Mouse (Mus musculus): ENCODE data around the gene Slc35f4.

Slc35f4 gene

DNA sequence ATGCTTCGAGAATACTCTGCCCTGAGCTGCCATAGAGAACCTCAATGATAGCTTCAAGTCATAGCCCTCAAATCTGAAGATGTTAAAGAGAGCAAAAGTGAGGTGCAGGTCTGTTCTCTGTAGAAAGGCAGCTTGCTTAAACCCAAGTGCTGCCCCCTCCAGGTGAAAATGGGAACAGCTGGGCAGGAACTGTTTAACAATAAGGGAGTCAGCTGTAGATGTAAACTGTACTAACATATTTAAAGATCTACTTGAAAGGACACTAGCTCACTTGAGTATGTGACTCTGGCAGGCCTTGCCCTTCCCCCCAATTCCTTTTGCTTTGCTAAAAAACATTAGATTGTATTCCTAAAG is 177.0 kb downstream of the Slc35f4 start:
- in situ Hi-C loops (cut with MboI, MseI) = no loop called here

DNA sequence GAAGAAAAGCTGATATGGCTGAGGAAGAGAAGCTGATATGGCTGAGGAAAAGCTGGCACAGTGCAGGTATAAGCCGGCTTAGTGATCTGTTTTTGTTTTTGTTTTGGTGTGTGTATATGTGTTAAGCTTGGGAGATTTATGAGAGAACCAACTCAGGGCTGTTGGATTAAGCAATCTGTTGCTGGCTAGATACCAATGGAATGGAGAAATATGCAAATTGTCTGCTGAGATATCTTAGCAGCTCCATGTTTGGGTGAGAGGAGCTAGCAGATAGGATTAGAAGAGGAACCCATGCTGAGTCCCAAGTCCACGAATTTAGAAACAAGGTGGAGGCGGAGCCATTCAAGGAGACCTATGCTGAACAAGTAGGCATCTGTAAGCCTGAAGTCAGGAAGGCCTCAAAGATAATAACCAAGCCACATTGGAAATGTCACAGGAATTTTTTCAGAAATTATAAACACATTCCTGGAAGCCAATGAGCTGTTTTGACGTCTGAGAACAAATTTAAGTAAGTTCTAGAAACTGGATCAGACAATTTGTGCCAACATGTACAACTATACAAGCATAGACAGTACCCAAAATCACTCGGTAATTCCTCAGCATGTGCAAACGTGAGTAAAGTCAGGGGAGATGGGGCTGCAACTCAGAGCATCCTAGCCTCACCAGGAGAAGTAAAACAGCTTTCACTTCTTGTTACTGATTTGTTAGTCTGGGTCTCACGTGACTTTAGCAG is 177.5 kb downstream of the Slc35f4 start:
- in situ Hi-C loops (cut with MboI, MseI) = no loop called here

GRCm38 (mm10) chr14:49345835-49346234 is 180.0 kb downstream of the Slc35f4 start:
- in situ Hi-C loops (cut with MboI, MseI) = no loop called here

DNA sequence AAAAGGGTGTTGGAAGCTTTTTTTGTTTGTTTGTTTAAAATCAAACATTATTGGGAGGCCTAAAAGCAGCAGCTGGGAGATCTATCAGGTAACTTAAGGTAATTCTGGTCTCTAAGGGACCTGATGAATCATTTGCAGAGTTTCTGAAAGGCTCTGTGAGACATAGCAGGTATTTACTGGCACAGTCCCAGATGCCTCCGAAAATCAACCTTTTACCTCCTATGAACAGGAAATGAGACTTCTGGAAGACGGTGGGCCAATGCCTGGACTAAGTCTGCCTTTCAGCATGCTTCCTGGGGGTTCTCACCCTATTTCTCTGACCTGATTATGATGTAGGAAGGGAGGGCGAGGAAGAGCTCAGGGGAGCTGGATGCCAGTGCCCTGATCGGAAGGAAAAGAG is 188.8 kb downstream of the Slc35f4 start:
- in situ Hi-C loops (cut with MboI, MseI) = no loop called here

- in situ Hi-C loops (cut with MboI, MseI) = no loop called here
Observed at GRCm38 (mm10) chr14:49333841-49334240, 192.0 kb downstream of the Slc35f4 start.

- in situ Hi-C loops (cut with MboI, MseI) = no loop called here
Observed at GRCm38 (mm10) chr14:49316493-49316894, 209.4 kb downstream of the Slc35f4 start.

DNA sequence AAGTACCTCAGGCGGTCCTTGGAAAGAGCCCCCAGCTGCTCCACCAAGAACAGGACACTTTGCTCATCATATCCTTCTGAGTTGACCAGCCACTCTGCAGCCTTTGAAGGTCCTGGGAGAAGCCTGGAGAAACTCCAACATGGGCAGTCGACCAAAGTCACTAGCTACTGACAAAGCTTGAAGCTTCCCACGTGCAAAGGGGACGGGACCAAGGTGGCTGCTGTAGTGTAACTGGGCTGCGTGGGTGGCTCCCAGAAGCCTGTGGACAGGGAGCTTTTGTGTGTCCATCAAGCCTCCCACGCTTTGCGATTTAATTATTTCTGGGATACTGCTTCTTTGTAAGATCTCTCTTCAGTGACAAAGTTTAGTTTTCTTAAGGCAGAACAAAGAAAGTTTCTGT is 211.9 kb downstream of the Slc35f4 start:
- in situ Hi-C loops (cut with MboI, MseI) = no loop called here

DNA sequence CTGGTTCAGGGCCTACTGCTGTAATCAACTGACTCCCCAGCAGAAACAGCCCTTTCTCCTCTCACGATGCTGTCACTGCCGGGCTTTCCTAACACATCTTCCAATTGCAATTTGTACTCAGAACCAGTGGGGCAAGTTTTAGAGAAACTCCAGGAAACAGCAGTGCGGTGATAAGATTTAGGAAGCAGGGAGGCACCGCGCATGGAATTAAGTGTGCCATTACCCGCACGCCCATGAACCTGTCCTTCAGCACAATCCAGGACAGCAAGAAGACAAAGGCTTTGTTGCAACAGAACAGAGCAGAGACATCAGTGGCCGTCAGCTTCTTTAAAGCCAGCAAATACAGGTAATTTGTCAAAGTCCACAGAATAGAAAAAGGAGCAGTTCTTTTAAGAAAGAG is 212.5 kb downstream of the Slc35f4 start:
- in situ Hi-C loops (cut with MboI, MseI) = no loop called here

DNA sequence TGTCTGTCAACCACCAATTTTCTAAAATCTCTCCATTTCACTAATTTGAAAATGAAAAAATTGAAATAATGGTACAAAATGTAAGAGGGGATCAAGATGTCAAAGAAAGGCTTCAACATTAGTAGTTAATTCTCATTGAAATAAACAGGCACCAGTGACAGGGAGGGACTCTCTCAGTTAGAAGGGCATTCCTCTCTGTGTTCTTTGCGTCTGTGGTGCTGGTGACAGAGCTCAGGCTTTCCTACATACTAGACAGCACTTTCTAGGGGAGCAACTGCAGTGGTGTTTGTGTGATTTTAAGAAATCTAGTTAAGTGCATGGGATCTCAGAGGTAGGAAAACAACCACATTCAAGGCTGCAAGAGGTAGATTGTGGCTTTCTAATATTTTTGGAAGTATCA is 214.3 kb downstream of the Slc35f4 start:
- in situ Hi-C loops (cut with MboI, MseI) = no loop called here

DNA sequence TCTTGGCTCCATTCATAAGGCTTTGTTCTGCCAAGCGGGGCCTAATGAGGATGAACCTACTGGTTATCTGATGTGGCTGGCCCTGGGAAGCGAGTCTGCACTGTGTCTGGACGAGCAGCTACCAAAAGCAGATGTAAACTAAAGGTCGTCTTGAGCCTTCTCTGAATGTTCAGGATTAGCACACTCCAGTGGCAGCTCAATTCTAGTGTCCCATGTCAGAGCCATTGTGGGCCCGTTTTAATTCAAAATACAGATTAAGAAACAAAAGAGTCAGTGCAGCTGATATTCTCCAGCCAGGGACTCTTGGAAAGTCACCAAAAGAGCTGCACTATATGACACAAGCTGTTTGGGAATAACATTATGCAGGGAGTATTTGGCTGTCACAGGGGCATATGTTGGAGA is 214.8 kb downstream of the Slc35f4 start:
- in situ Hi-C loops (cut with MboI, MseI) = no loop called here

DNA sequence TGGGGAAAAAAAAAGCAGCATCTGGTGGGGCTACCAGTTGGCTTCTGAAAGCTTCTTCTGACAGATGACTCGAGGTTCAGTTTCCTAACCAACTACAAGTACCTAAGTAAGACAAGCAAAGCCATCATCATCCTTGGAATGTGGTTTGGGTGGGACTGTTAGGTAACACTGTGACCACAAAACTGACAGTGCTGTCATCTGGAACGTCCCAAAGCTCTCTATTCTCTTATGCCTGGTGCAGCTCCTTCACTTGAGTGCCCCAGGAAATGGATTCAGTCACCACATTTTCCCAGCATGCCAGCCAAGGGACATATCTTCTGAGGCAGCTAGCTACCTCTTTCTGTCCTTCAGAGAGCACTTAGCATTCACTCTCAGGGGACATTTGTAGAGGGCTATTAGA is 216.2 kb downstream of the Slc35f4 start:
- in situ Hi-C loops (cut with MboI, MseI) = loop anchor here (10.0 kb wide), 1 partner anchor 1515 kb away; no protein-coding TSS in a partner anchor

DNA sequence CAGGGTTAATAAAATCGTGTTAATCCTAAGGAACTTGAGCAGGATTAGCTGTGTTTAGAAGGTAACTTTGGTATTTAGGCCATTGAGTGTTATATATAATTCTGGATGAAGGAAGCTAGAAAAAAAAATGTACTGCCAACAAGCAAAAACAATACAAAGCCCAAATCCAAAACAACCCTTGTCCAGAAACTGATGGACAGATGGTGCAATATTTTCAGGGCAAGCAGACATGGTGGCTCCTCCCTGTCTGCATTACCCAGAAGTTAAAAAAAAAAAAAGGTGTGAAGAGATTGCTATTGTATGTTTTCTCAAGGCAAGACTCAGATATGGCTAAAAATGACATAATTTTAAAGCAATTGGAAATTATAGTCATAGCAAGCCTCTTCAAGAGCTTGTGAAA is 217.3 kb downstream of the Slc35f4 start:
- in situ Hi-C loops (cut with MboI, MseI) = loop anchor here (10.0 kb wide), 1 partner anchor 1514 kb away; no protein-coding TSS in a partner anchor

DNA sequence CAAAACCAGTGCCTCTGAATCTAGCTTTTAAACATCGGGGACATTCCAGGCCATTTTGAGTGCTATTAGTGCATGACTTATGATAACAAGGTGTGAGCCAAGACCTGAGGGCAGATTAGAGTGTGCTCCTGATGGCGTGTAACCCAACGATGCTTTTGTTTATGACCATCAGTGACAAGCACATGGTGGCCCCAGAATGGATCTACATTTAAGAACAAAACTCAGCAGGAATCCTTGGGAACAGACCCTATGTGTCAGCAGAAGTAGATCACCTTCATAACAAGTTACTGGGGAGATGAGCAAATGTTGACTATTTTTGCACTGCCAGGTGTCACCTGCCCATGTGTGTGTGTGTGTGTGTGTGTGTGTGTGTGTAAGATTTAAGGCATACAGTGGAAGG is 218.0 kb downstream of the Slc35f4 start:
- in situ Hi-C loops (cut with MboI, MseI) = loop anchor here (10.0 kb wide), 1 partner anchor 1513 kb away; no protein-coding TSS in a partner anchor

DNA sequence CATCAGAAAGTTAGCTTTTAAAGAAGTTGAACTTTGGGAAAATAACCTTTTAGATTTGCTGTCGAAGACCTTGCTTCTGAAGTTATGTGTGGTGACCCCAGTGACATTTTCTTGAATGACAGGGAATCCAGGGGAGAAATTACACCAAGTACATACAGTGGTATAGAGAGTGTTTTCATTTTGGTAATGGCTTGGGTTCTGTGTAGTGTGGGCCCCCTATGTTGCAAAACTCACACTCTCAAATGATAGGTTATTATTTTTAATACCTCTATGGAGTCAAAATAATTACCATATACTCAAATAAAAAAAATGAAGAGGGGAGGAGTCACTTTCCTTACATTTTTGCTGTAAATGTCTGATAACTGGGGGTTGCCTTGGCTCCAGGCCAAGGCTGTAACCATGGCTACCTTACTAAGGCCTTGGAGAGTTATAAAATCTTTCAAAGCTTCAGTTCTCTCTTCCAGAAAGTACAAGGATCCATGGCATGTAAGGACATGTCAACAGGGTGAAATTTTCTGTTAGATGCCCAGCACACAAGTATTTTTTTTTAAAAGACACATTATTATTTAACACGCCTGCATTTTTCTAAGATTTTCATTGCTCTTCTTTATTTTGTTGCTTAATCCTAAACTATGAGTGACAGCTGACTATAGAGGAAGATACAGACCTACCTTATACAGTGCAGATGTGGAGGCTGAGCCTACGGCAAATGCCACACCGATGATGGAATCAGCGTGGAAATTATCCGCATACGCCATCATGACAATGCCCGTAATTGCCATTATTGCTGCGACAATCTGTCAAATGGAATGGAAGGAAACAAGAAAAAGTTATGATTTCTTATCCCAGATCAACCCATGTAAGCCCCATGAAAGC is 220.1 kb downstream of the Slc35f4 start:
- in situ Hi-C loops (cut with MboI, MseI) = loop anchor here (10.0 kb wide), 1 partner anchor 1511 kb away; no protein-coding TSS in a partner anchor

GRCm38 (mm10) chr14:49302271-49302857 is 223.5 kb downstream of the Slc35f4 start:
- in situ Hi-C loops (cut with MboI, MseI) = loop anchor here (10.0 kb wide), 1 partner anchor 1508 kb away; no protein-coding TSS in a partner anchor

- in situ Hi-C loops (cut with MboI, MseI) = loop anchor here (10.0 kb wide), 1 partner anchor 1506 kb away; no protein-coding TSS in a partner anchor
Observed at GRCm38 (mm10) chr14:49300981-49301619, 224.7 kb downstream of the Slc35f4 start.

DNA sequence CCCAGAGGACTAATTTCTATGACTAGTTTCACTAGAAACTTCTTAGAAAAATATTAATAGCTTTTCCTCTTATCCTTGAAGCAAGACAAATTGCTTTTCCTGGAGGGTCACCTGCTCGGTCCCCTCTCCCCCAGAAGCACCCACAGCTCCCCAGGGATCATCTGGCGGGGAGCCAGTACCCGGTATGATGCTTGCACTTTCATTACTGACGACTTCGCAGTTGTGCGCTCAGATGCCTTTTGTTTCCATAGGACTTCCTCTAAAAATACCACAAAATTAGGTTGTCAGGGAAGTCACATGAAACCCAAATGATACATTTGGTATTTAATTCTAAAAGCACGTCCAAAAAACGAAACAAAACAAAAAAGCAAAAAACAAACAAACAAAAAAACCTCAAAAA is 225.5 kb downstream of the Slc35f4 start:
- in situ Hi-C loops (cut with MboI, MseI) = loop anchor here (10.0 kb wide), 1 partner anchor 1506 kb away; no protein-coding TSS in a partner anchor

GRCm38 (mm10) chr14:49293802-49294449 is 231.9 kb downstream of the Slc35f4 start:
- in situ Hi-C loops (cut with MboI, MseI) = no loop called here

DNA sequence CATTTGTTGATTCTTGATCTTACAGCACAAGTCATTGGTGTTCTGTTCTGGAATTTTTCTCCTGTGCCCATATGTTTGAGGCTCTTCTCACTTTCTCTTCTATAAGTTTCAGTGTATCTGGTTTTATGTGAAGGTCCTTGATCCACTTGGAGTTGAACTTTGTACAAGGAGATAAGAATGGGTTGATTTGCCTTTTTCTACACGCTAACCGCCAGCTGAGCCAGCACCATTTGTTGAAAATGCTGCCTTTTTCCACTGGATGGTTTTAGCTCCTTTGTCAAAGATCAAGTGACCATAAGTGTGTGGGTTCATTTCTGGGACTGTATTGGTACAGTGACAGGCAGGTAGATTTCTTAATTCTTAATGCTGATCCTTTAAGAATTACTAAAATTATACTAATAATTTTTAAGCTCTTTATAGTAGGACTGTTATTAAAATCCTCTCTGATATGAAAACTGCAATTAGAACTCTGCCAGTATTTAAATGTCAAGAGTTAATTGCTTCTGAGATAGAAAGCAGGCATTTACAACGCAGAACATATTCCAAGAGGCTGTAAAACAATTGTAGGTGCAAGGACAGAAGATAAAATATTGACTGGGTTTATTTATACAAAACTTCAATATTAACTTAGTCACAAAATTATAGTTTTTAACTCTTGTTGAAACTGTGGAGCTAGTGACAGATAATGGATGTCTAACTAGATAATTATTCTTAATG is 235.7 kb downstream of the Slc35f4 start:
- in situ Hi-C loops (cut with MboI, MseI) = no loop called here
